Mouse (Mus musculus) lung, adult 2 months (tissue): ENCODE data around the gene Wdr45b.

ENCODE experiments used
- CTCF ChIP-seq: fragments of 200-500 bp; IDR thresholded peaks from 2 replicates; pipeline ENCODE4 v1.5.1; 2011; ENCODE audit warnings: mild to moderate bottlenecking, low read length, control low read depth; ENCODE audit not compliant: insufficient read depth
- POLR2A ChIP-seq: fragments of 200-500 bp; IDR thresholded peaks from 2 replicates; pipeline ENCODE4 v1.6.1; 2011; ENCODE audit warnings: low read depth, mild to moderate bottlenecking, control low read depth, low read length, borderline replicate concordance; ENCODE audit errors: extremely low read depth

GRCm38 (mm10) chr11:121278011-121278410, 76.2 kb downstream of the Wdr45b start:
- TF ChIP-seq CTCF (no peak), POLR2A (no peak)
